Mouse (Mus musculus) liver, postnatal 0 days (tissue): ENCODE measurements around the gene Oaz3. TPM values are rescaled to one million over a fixed set of nuclear protein-coding genes. Genes with fewer than 3 reads are reported as not detected.

Experiments used
- ATAC-seq: fragments of 200-750 bp; cut with Nextera tagmentation; 2 replicates; pipeline ENCODE4 v1.8.0; 2017; ENCODE audit warnings: mild to moderate bottlenecking, moderate library complexity
- DNase-seq: peaks from one replicate; pipeline ENCODE4 v3.0.0-alpha.2; 2016
- H3K27ac ChIP-seq: fragments of 300-500 bp; sonication (generic); 2 replicates; pipeline ENCODE4 v1.5.1; 2014; ENCODE audit warnings: antibody characterized with exemption, moderate library complexity, mild to moderate bottlenecking, low read depth
- H3K27me3 ChIP-seq: fragments of 300-500 bp; sonication (generic); 2 replicates; pipeline ENCODE4 v1.6.1; 2014; ENCODE audit warnings: low read length, control low read depth, mixed read lengths; ENCODE audit not compliant: insufficient read depth
- H3K36me3 ChIP-seq: fragments of 300-500 bp; sonication (generic); replicated peaks from 2 replicates; pipeline ENCODE4 v1.6.1; 2014; ENCODE audit warnings: mild to moderate bottlenecking, control low read depth, low read length, moderate library complexity, mixed read lengths; ENCODE audit not compliant: insufficient read depth
- H3K4me1 ChIP-seq: fragments of 300-500 bp; sonication (generic); 2 replicates; pipeline ENCODE4 v1.6.1; 2014; ENCODE audit warnings: antibody characterized with exemption, mild to moderate bottlenecking, control low read depth; ENCODE audit not compliant: insufficient read depth
- H3K4me2 ChIP-seq: fragments of 300-500 bp; sonication (generic); 2 replicates; pipeline ENCODE4 v1.6.1; 2014; ENCODE audit warnings: low read depth, mild to moderate bottlenecking, low read length, moderate library complexity, mixed read lengths
- H3K4me3 ChIP-seq: fragments of 300-500 bp; sonication (generic); 2 replicates; pipeline ENCODE4 v1.5.1; 2014; ENCODE audit warnings: low read depth, low read length
- H3K9ac ChIP-seq: fragments of 300-500 bp; sonication (generic); replicated peaks from 2 replicates; pipeline ENCODE4 v1.6.1; 2014; ENCODE audit warnings: mild to moderate bottlenecking, moderate library complexity
- H3K9me3 ChIP-seq: fragments of 300-500 bp; sonication (generic); 2 replicates; pipeline ENCODE4 v1.6.1; 2016; ENCODE audit warnings: mild to moderate bottlenecking, control low read depth, low read length, mixed read lengths
- CTCF ChIP-seq: sonication (generic); IDR thresholded peaks from 2 replicates; pipeline ENCODE4 v1.5.1; 2016; ENCODE audit warnings: antibody characterized with exemption, low read depth
- EP300 ChIP-seq: IDR thresholded peaks from 2 replicates; pipeline ENCODE4 v1.6.1; 2016; ENCODE audit warnings: antibody characterized with exemption, low read depth, mild to moderate bottlenecking
- WGBS: fragments of 180-500 bp; shearing (Covaris S2); extraction: QIAGEN DNeasy Blood & Tissue Kit; methylation state at CpG from one replicate; pipeline ENCODE4 v1.1.7; 2014; ENCODE audit not compliant: insufficient replicate concordance; 5-methylcytosine and 5-hydroxymethylcytosine counted together
- polyA plus RNA-seq: library from polyadenylated mRNA; unstranded; fragments of >200 nt; fragmentation: Nextera tagmentation; extraction: Ambion mirVana; gene quantifications from 2 replicates; pipeline ENCODE4 v1.2.1, GENCODE M21; 2015

Gene Oaz3
- polyA plus RNA-seq, 1 experiment from 2014 or later = 0.38 TPM

- Histone ChIP-seq H3K4me1 (no peaks in the 10 kb centered on the region), H3K9ac (no peak overlapping the region), H3K9me3 (no peaks in the 10 kb centered on the region), H3K27me3 (peaks cover 22% of the 10 kb centered on the region; the same call in 1 of the 2 replicates), H3K36me3 (no peaks in the 10 kb centered on the region), H3K4me2 (no peak overlapping the region), H3K27ac (no peak overlapping the region), H3K4me3 (no peak overlapping the region)
- TF ChIP-seq EP300 (no peak), CTCF (no peak)
- WGBS = 34% methylated on average over 7 of the region's 7 CpGs
- DNase-seq = no peak
- ATAC-seq = no peak
Observed at GRCm38 (mm10) chr3:94404366-94405054, 39.2 kb downstream of the Oaz3 start.

- Histone ChIP-seq H3K27me3 (peaks cover 36% of the 10 kb centered on the region), H3K4me1 (no peaks in the 10 kb centered on the region), H3K27ac (no peak overlapping the region), H3K36me3 (no peaks in the 10 kb centered on the region), H3K9me3 (no peaks in the 10 kb centered on the region), H3K4me3 (no peak overlapping the region), H3K9ac (no peak overlapping the region), H3K4me2 (no peak overlapping the region)
- WGBS = 65% methylated on average over 8 of the region's 8 CpGs
- TF ChIP-seq CTCF (no peak), EP300 (no peak)
- DNase-seq (no peak), ATAC-seq (no peak)
Observed at GRCm38 (mm10) chr3:94402451-94402850, 41.3 kb downstream of the Oaz3 start.

GRCm38 (mm10) chr3:94399663-94400310 is 43.9 kb downstream of the Oaz3 start:
- TF ChIP-seq CTCF (no peak), EP300 (no peak)
- no peak overlapping the region for H3K4me2 ChIP-seq
- H3K9ac ChIP-seq = no peak overlapping the region
- WGBS = 43% methylated on average over 5 of the region's 5 CpGs
- ATAC-seq (no peak), DNase-seq (no peak)
- no peaks in the 10 kb centered on the region for H3K9me3 ChIP-seq
- H3K4me1 ChIP-seq = no peaks in the 10 kb centered on the region
- H3K4me3 ChIP-seq = no peak overlapping the region
- peaks cover 36% of the 10 kb centered on the region for H3K27me3 ChIP-seq
- no peak overlapping the region for H3K27ac ChIP-seq
- H3K36me3 ChIP-seq = no peaks in the 10 kb centered on the region

- Histone ChIP-seq H3K4me3 (no peak overlapping the region), H3K9me3 (no peaks in the 10 kb centered on the region), H3K36me3 (no peaks in the 10 kb centered on the region), H3K27me3 (peaks cover 36% of the 10 kb centered on the region), H3K4me2 (peak overlapping the region; percentile 33), H3K9ac (no peak overlapping the region), H3K4me1 (no peaks in the 10 kb centered on the region), H3K27ac (no peak overlapping the region)
- WGBS = 4% methylated on average over 20 of the region's 20 CpGs
- TF ChIP-seq CTCF (no peak), EP300 (no peak)
- ATAC-seq = no peak
- no peak for DNase-seq
Observed at GRCm38 (mm10) chr3:94398943-94399481, 44.7 kb downstream of the Oaz3 start.

GRCm38 (mm10) chr3:94398217-94398616 is 45.5 kb downstream of the Oaz3 start, which contains the start of gene Lingo4:
Gene Lingo4, plus strand, starts transcription at chr3:94398517.
- no peaks in the 10 kb centered on the region for H3K4me1 ChIP-seq
- TF ChIP-seq CTCF (no peak), EP300 (no peak)
- H3K4me3 ChIP-seq = no peak within 1 kb of the TSS
- DNase-seq (no peak), ATAC-seq (no peak)
- 68% methylated on average over 6 of the region's 6 CpGs for WGBS
- H3K9ac ChIP-seq = no peak within 1 kb of the TSS
- H3K4me2 ChIP-seq = peak within 1 kb of the TSS; percentile 33
- H3K27ac ChIP-seq = no peak within 1 kb of the TSS
- no peaks in the 10 kb centered on the region for H3K9me3 ChIP-seq
- H3K27me3 ChIP-seq = peaks cover 36% of the 10 kb centered on the region
- H3K36me3 ChIP-seq = no peaks in the 10 kb centered on the region

GRCm38 (mm10) chr3:94396851-94397250 is 46.9 kb downstream of the Oaz3 start:
- no peak overlapping the region for H3K27ac ChIP-seq
- no peak overlapping the region for H3K9ac ChIP-seq
- no peak overlapping the region for H3K4me2 ChIP-seq
- WGBS = 69% methylated on average over 4 of the region's 4 CpGs
- TF ChIP-seq CTCF (no peak), EP300 (no peak)
- H3K36me3 ChIP-seq = no peaks in the 10 kb centered on the region
- no peaks in the 10 kb centered on the region for H3K9me3 ChIP-seq
- H3K4me1 ChIP-seq = no peaks in the 10 kb centered on the region
- no peak for DNase-seq
- H3K27me3 ChIP-seq = peaks cover 33% of the 10 kb centered on the region
- H3K4me3 ChIP-seq = no peak overlapping the region
- no peak for ATAC-seq
